Mouse (Mus musculus): Measurements from ENCODE around the gene Cdh4.

Gene Cdh4

GRCm38 (mm10) chr2:179774440-179775110, 332.3 kb downstream of the Cdh4 start:
- no peak for DNase-seq (ENCODE audit: extremely low read depth, low read depth, low spot score)

- no peak for DNase-seq (ENCODE audit: extremely low read depth, low read depth, low spot score)
Observed at GRCm38 (mm10) chr2:179775999-179776705, 333.9 kb downstream of the Cdh4 start.

- DNase-seq (ENCODE audit: extremely low read depth, low read depth, low spot score): no peak
Observed at GRCm38 (mm10) chr2:179779266-179779665, 337.0 kb downstream of the Cdh4 start.

GRCm38 (mm10) chr2:179780961-179781360, 338.7 kb downstream of the Cdh4 start:
- DNase-seq (ENCODE audit: extremely low read depth, low read depth, low spot score): no peak

- DNase-seq (ENCODE audit: extremely low read depth, low read depth, low spot score): no peak
Observed at GRCm38 (mm10) chr2:179787256-179787655, 345.0 kb downstream of the Cdh4 start.

- no peak for DNase-seq (ENCODE audit: extremely low read depth, low read depth, low spot score)
Observed at GRCm38 (mm10) chr2:179787797-179788196, 345.6 kb downstream of the Cdh4 start.

GRCm38 (mm10) chr2:179790684-179791083, 348.5 kb downstream of the Cdh4 start:
- DNase-seq (ENCODE audit: extremely low read depth, low read depth, low spot score): no peak

- no peak for DNase-seq (ENCODE audit: extremely low read depth, low read depth, low spot score)
Observed at GRCm38 (mm10) chr2:179792426-179793133, 350.3 kb downstream of the Cdh4 start.

GRCm38 (mm10) chr2:179794354-179794753, 352.1 kb downstream of the Cdh4 start:
- DNase-seq (ENCODE audit: extremely low read depth, low read depth, low spot score): no peak

- no peak for DNase-seq (ENCODE audit: extremely low read depth, low read depth, low spot score)
Observed at GRCm38 (mm10) chr2:179795452-179795851, 353.2 kb downstream of the Cdh4 start.

GRCm38 (mm10) chr2:179799906-179800532, 357.8 kb downstream of the Cdh4 start:
- DNase-seq (ENCODE audit: extremely low read depth, low read depth, low spot score): no peak

- no peak for DNase-seq (ENCODE audit: extremely low read depth, low read depth, low spot score)
Observed at GRCm38 (mm10) chr2:179801042-179801441, 358.8 kb downstream of the Cdh4 start.

GRCm38 (mm10) chr2:179802411-179802810, 360.2 kb downstream of the Cdh4 start:
- no peak for DNase-seq (ENCODE audit: extremely low read depth, low read depth, low spot score)

GRCm38 (mm10) chr2:179811086-179811485, 368.9 kb downstream of the Cdh4 start:
- no peak for DNase-seq (ENCODE audit: extremely low read depth, low read depth, low spot score)

GRCm38 (mm10) chr2:179813035-179813827, 371.0 kb downstream of the Cdh4 start:
- DNase-seq (ENCODE audit: extremely low read depth, low read depth, low spot score): no peak

- DNase-seq (ENCODE audit: extremely low read depth, low read depth, low spot score): no peak
Observed at GRCm38 (mm10) chr2:179824776-179825326, 382.6 kb downstream of the Cdh4 start.

- DNase-seq (ENCODE audit: extremely low read depth, low read depth, low spot score): no peak
Observed at GRCm38 (mm10) chr2:179828968-179829367, 386.7 kb downstream of the Cdh4 start.

- DNase-seq (ENCODE audit: extremely low read depth, low read depth, low spot score): no peak
Observed at GRCm38 (mm10) chr2:179829972-179830371, 387.7 kb downstream of the Cdh4 start.

- no peak for DNase-seq (ENCODE audit: extremely low read depth, low read depth, low spot score)
Observed at GRCm38 (mm10) chr2:179834892-179835291, 392.7 kb downstream of the Cdh4 start.

- no peak for DNase-seq (ENCODE audit: extremely low read depth, low read depth, low spot score)
Observed at GRCm38 (mm10) chr2:179835570-179835969, 393.3 kb downstream of the Cdh4 start.
